Mouse (Mus musculus) embryonic fibroblast, embryonic 13.5 days (primary cell): ENCODE measurements around the gene Ctnna2. TPM values are rescaled to one million over a fixed set of nuclear protein-coding genes. Genes with fewer than 3 reads are reported as not detected.

ENCODE experiments used
- H3K27ac ChIP-seq: 2 replicates; pipeline ENCODE4 v1.5.1; 2012; ENCODE audit warnings: low read length, control low read depth, inconsistent platforms; ENCODE audit not compliant: insufficient read depth
- H3K4me1 ChIP-seq: 2 replicates; pipeline ENCODE4 v1.6.1; 2011; ENCODE audit warnings: low read length; ENCODE audit not compliant: control insufficient read depth, insufficient read depth
- H3K4me3 ChIP-seq: 2 replicates; pipeline ENCODE4 v1.5.1; 2011; ENCODE audit warnings: mild to moderate bottlenecking, control low read depth, low read length; ENCODE audit not compliant: insufficient read depth
- CTCF ChIP-seq: IDR thresholded peaks from 2 replicates; pipeline ENCODE4 v1.5.1; 2011; ENCODE audit warnings: mild to moderate bottlenecking, control low read depth, low read length, moderate library complexity, borderline replicate concordance; ENCODE audit not compliant: insufficient read depth
- POLR2A ChIP-seq: IDR thresholded peaks from 2 replicates; pipeline ENCODE4 v1.6.1; 2011; ENCODE audit warnings: low read depth, mild to moderate bottlenecking, control low read depth, low read length, moderate library complexity
- polyA plus RNA-seq: library from polyadenylated mRNA; stranded (reverse); fragments of >200 nt; gene quantifications from 2 replicates; pipeline ENCODE4 v1.2.4, GENCODE M21; 2011; ENCODE audit warnings: low read depth; ENCODE audit not compliant: missing spikeins, insufficient read length

Gene Ctnna2
- polyA plus RNA-seq, 1 experiment: 7.5 TPM

GRCm38 (mm10) chr6:77243541-77244231, 735.8 kb downstream of the Ctnna2 start:
- no peak overlapping the region for H3K27ac ChIP-seq
- TF ChIP-seq POLR2A (no peak), CTCF (no peak)
- H3K4me1 ChIP-seq: no peaks in the 10 kb centered on the region
- H3K4me3 ChIP-seq: peak overlapping the region; percentile 42

- Histone ChIP-seq H3K27ac (no peak within 1 kb of the TSS), H3K4me1 (no peaks in the 10 kb centered on the region), H3K4me3 (peak within 1 kb of the TSS; percentile 42)
- TF ChIP-seq CTCF (peak; percentile 77; the same call in 1 of the 2 replicates), POLR2A (no peak)
Observed at GRCm38 (mm10) chr6:77242601-77243406, 736.7 kb downstream of the Ctnna2 start, which contains the start of gene Lrrtm1. Lrrtm1 (plus strand) TSS chr6:77242689.

DNA sequence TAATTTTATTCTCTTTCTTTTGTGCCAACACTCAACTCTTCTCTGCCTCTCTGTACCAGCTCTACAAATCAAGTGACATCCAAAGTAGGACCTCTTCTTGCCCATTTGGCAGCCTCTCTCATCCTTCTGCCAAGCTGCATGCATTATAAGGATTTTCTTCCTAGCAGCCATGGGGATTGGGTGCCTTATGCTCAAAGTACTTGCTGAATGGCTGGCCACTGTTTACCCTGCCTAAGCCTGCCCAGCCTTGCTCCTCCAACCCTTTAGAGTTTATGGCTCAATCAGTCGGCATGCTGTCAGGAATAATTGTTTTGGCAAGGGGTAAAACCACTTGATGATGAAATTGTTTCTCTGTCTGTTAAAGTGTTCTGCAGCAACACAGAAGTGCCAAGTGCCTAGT, 739.1 kb downstream of the Ctnna2 start:
- TF ChIP-seq POLR2A (no peak), CTCF (no peak)
- H3K27ac ChIP-seq: no peak overlapping the region
- no peaks in the 10 kb centered on the region for H3K4me1 ChIP-seq
- no peak overlapping the region for H3K4me3 ChIP-seq

DNA sequence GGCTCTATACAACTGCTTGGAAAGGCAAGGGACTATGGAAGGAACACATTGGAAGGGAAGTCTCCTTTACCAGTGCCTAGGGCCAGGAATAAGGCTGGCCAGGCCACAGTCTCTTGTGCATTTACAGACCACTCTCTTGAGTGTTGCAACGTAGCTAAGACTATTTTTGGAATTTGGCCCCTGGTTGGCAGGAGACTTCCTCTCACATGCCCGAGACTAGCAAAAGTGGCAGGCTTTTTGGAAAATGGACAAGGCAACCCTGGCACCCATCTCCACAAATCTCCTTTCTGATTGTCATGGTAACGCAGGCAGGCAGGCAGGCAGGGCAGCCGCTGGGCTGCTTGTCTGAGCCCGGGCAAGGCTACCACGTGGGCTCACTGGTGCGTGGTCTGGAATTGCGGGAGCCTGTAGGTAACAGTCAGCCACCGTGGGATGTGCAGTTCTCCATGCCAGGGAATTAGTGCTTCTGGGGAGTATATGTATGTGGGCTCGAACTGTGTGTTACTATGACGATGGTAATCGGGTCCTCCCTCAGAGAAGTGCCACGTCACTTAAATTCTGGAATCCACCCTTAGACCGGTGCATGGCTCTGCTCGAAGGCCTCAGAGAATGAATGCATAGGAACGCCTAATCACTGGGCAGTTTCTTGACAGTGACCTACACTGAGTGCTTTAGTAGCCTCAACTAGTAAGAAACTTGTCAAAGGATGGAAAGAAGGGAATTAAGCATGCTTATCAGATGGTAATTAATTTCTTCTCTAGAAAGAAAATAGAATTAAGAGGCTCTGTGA, 756.5 kb downstream of the Ctnna2 start:
- H3K4me3 ChIP-seq: no peak overlapping the region
- H3K27ac ChIP-seq: no peak overlapping the region
- H3K4me1 ChIP-seq: no peaks in the 10 kb centered on the region
- TF ChIP-seq CTCF (no peak), POLR2A (no peak)

- TF ChIP-seq CTCF (no peak), POLR2A (no peak)
- no peak overlapping the region for H3K4me3 ChIP-seq
- H3K27ac ChIP-seq: no peak overlapping the region
- no peaks in the 10 kb centered on the region for H3K4me1 ChIP-seq
Observed at GRCm38 (mm10) chr6:77220776-77221175, 758.7 kb downstream of the Ctnna2 start.

DNA sequence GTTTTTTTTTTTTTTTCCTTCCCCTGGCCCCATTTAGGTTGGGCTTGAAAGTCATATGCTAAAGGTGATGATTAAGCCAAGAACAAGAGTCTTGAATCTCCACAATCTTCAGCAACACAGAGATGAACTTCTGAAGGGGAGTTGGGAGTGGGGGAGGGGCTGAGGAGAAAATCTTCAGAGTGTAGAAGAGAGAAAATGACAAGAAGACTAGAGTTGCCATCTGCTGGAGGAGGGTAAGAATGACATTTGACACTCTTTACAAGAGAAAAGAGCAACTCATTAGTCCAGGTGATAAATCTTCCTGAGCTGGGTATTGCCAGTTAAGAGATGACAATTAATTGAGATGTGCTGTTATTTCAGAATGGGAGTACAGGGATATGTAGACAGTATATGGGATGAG, 760.6 kb downstream of the Ctnna2 start:
- H3K27ac ChIP-seq: no peak overlapping the region
- TF ChIP-seq CTCF: no peak
- TF ChIP-seq POLR2A: no peak
- H3K4me1 ChIP-seq: no peaks in the 10 kb centered on the region
- H3K4me3 ChIP-seq: no peak overlapping the region

DNA sequence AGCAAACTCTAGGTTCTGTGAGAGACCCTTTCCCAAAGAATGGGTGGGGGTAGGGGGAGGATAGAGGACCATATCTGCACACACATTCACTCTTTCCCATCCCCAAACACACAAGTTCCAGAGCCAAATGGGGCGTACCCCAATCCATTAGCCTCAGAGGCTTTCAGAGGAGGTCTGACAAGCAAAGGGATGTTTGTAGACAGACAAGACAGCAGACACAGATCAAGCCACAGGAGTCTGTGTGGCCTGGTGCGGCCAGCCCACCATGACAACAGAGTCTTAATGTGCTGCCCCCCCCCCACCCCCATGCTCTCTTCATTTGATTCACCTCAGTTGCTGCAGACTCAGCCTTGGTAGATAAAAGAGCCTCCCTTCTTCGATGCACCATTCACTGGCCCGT, 764.2 kb downstream of the Ctnna2 start:
- TF ChIP-seq POLR2A (no peak), CTCF (no peak)
- no peaks in the 10 kb centered on the region for H3K4me1 ChIP-seq
- no peak overlapping the region for H3K27ac ChIP-seq
- no peak overlapping the region for H3K4me3 ChIP-seq

DNA sequence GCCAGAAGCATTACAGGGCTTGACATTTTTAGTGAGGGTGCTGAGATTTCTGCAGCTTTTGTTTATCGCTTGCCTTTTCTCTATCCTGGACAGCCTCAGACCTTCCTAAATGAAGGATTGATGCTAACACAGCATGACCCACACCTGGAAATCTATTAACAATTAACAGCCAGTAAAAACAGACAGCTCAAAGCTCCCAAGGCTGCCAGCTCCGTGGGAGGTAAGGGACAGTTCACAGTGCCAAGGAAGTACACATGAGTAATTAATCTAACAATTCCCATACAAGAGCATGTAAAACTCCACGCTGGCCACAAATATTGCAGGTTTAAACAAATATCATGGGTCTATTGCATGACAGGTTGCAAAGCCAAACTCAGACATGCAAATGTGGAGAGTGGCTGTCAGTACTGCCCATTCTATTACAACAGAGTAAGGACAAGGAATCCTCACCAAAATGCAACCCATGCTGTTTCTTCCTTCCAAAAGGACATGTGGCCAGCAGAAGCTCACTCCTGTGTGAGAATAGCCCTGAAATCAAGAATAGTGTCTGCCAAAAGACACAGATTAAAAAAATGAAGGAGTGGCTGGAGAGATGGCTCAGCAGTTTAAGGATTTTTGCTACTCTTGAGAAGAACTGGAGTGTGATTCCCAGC, 765.6 kb downstream of the Ctnna2 start:
- TF ChIP-seq CTCF (no peak), POLR2A (no peak)
- no peaks in the 10 kb centered on the region for H3K4me1 ChIP-seq
- H3K4me3 ChIP-seq: no peak overlapping the region
- H3K27ac ChIP-seq: no peak overlapping the region

DNA sequence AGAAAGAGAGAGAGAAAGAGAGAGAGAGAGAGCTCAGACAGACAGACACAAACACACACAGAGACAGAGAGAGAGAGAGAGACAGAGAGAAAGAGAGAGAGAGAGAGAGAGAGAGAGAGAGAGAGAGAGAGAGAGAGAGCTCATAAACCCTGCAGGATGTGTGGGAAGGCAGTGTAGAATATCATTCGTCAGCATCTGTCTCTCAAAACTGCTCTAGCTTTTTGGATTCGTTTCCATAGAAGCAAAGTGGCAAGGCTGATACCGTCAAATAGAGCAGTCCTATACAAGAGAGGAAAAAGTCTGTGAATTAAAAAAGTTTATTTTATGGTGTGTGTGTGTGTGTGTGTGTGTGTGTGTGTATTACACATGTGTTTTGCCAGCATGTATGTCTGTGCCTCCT, 769.6 kb downstream of the Ctnna2 start:
- Histone ChIP-seq H3K4me1 (no peaks in the 10 kb centered on the region), H3K27ac (no peak overlapping the region), H3K4me3 (no peak overlapping the region)
- TF ChIP-seq POLR2A (no peak), CTCF (no peak)
